8 mouse cellular contexts compared by ENCODE assay signal in genomic region chr14:46380286-46380721, GRCm38 (mm10). TPM values are rescaled to one million over a fixed set of nuclear protein-coding genes. Genes with fewer than 3 reads are reported as not detected.
DNase-seq lines count a peak whose midpoint lies in the region; ATAC-seq and TF ChIP-seq lines count a peak whose summit lies in the region.

No protein-coding gene starts in this region.

- no peak overlapping the region for H3K27ac ChIP-seq in thymus, adult 2 months (ENCODE audit: control insufficient read depth, insufficient read depth, low read length)
- H3K27ac ChIP-seq in heart, embryonic 13.5 days (replicated peaks) = no peak overlapping the region
- H3K27ac ChIP-seq in kidney, embryonic 16.5 days (ENCODE audit: low read length) = no peak overlapping the region

- H3K27me3 ChIP-seq in thymus, adult 2 months (ENCODE audit: control insufficient read depth, insufficient read depth, low read length) = no peaks in the 10 kb centered on the region
- peaks cover 21% of the 10 kb centered on the region for H3K27me3 ChIP-seq in heart, embryonic 13.5 days (replicated peaks)
- no peaks in the 10 kb centered on the region for H3K27me3 ChIP-seq in kidney, embryonic 16.5 days (ENCODE audit: insufficient read depth, low read length)

- 17% methylated on average over 31 of the region's 31 CpGs for WGBS in thymus, adult 2 months
- WGBS in heart, embryonic 13.5 days = 13% methylated on average over 28 of the region's 31 CpGs
- 10% methylated on average over 31 of the region's 31 CpGs for WGBS in kidney, embryonic 16.5 days

- H3K4me3 ChIP-seq in thymus, adult 2 months (ENCODE audit: control insufficient read depth, insufficient read depth, low read length) = no peak overlapping the region
- peak overlapping the region; percentile 45 for H3K4me3 ChIP-seq in heart, embryonic 13.5 days
- H3K4me3 ChIP-seq in kidney, embryonic 16.5 days (ENCODE audit: low read length) = peak overlapping the region; percentile 30

- DNase-seq in thymus, adult 2 months = peak; percentile 11
- DNase-seq in thymus, adult 18-20 months = no peak
- DNase-seq in lung, postnatal 36 days = peak; percentile 23
- DNase-seq in natural killer cell, adult 2 months (ENCODE audit: low spot score in 2 of 2) = no peak
- DNase-seq in layer of hippocampus, adult 8-10 months (ENCODE audit: low spot score in 2 of 2) = no peak
- no peak for DNase-seq in layer of hippocampus, adult 11-12 months (ENCODE audit: low spot score)

- no peak for ATAC-seq in heart, embryonic 13.5 days (ENCODE audit: extremely low read depth, insufficient number of reproducible peaks, low FRiP score, low TSS enrichment)
- ATAC-seq in kidney, embryonic 16.5 days (ENCODE audit: low FRiP score, low TSS enrichment) = peak; percentile 68

- no peaks in the 10 kb centered on the region for H3K4me1 ChIP-seq in thymus, adult 2 months (replicated peaks; ENCODE audit: control insufficient read depth, insufficient read depth, low read length)
- peaks cover 31% of the 10 kb centered on the region for H3K4me1 ChIP-seq in heart, embryonic 13.5 days
- H3K4me1 ChIP-seq in kidney, embryonic 16.5 days (ENCODE audit: insufficient read depth, low read length) = peaks cover 17% of the 10 kb centered on the region

- no peak for TF ChIP-seq POLR2A in thymus, adult 2 months (IDR thresholded peaks at IDR 0.05; ENCODE audit: control insufficient read depth, extremely low read depth, insufficient read depth, low read length, poor library complexity)

- H3K9ac ChIP-seq in heart, embryonic 13.5 days = peak overlapping the region; percentile 75
- H3K9ac ChIP-seq in kidney, embryonic 16.5 days (replicated peaks; ENCODE audit: low read length) = peak overlapping the region; percentile 54

- no peaks in the 10 kb centered on the region for H3K9me3 ChIP-seq in heart, embryonic 13.5 days
- no peaks in the 10 kb centered on the region for H3K9me3 ChIP-seq in kidney, embryonic 16.5 days (ENCODE audit: low read length)

- peak overlapping the region; percentile 76 for H3K4me2 ChIP-seq in heart, embryonic 13.5 days
- H3K4me2 ChIP-seq in kidney, embryonic 16.5 days (replicated peaks; ENCODE audit: low read depth, low read length) = peak overlapping the region; percentile 58

- no peaks in the 10 kb centered on the region for H3K36me3 ChIP-seq in thymus, adult 2 months (ENCODE audit: control insufficient read depth, insufficient read depth, low read length)
- peaks cover 16% of the 10 kb centered on the region for H3K36me3 ChIP-seq in heart, embryonic 13.5 days
- H3K36me3 ChIP-seq in kidney, embryonic 16.5 days (ENCODE audit: insufficient read depth, low read length) = peaks cover 9% of the 10 kb centered on the region

- no peak for TF ChIP-seq CTCF in thymus, adult 2 months (IDR thresholded peaks at IDR 0.05; ENCODE audit: borderline replicate concordance, control insufficient read depth, extremely low read depth, insufficient read depth, low read length, poor library complexity)

RNA-seq across cellular contexts. Expression of gene Gm15217, which starts 1.1 kb away (rescaled TPM):
- polyA plus RNA-seq in thymus, adult 2 months (2012; rRNA removed) = not detected in 2 replicates
- not detected in 2 replicates for polyA plus RNA-seq in heart, embryonic 13.5 days (2015; fragmentation: Nextera tagmentation; extraction: Ambion mirVana)
- 0.96 and 2.6 TPM in 2 replicates for polyA plus RNA-seq in kidney, embryonic 16.5 days (2015; fragmentation: Nextera tagmentation; extraction: Ambion mirVana)
- not detected for total RNA-seq in layer of hippocampus, adult 8-10 months (2022)

RNA-seq across cellular contexts. Expression of gene Bmp4, which starts 10.2 kb away (rescaled TPM):
- 5.0 and 12.2 TPM in 2 replicates for polyA plus RNA-seq in thymus, adult 2 months (2012; rRNA removed)
- polyA plus RNA-seq in heart, embryonic 13.5 days (2015; fragmentation: Nextera tagmentation; extraction: Ambion mirVana) = 23.7 and 23.9 TPM in 2 replicates
- polyA plus RNA-seq in kidney, embryonic 16.5 days (2015; fragmentation: Nextera tagmentation; extraction: Ambion mirVana) = 43.0 and 43.3 TPM in 2 replicates
- total RNA-seq in layer of hippocampus, adult 8-10 months (2022) = 1 to 10 TPM; 2.9 to 4.2 (median 3.6) TPM

Comparison
In these comparisons a context has a peak if more than half of its experiments do, and no peak if none do; other contexts are left out.
1. DNase-seq: peak in thymus, adult 2 months (single experiment) and lung, postnatal 36 days (single experiment); none in thymus, adult 18-20 months (0 of 2), natural killer cell, adult 2 months (0 of 2), layer of hippocampus, adult 8-10 months (0 of 2) and layer of hippocampus, adult 11-12 months (single experiment).